26 mouse cellular contexts compared by ENCODE assay signal in the genomic region with DNA sequence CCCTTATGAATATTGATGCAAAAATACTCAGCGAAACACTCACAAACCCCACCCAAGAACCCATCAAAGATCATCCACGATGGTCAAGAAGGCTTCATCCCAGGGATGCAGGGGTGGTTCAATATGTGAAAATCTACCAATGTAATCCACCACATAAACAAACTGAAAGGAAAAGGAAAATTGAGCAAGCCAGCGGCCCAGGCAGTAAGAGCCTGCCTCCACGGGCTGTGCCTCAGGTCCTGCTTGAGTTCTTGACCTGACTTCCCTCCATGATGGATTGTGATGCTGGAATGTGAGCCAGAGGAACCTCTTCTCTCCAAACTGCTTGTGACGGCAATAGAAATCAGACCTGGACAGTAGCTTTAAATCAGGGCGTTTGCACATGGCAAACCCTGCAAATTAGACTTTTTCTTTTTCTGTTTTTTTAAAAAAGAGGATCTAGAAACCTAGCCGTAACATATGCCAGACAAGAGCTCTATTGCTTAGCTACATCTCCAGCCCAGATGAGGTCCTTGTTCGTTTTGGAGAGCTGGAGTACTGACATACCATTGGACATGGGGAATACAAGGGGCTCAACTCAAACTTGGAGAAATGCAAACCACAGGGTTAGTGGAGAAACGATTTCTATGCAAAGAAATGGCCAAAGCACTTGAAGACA. TPM values are rescaled to one million over a fixed set of nuclear protein-coding genes. Genes with fewer than 3 reads are reported as not detected.
"Had no signal": no experiment of that assay in that cellular context is flagged by ENCODE, and none has a peak within 500 bp of the region (broad histone marks: within the 10 kb centered on the region; RNA-seq: fewer than 3 reads in every experiment).

No protein-coding gene starts in this region.

- ATAC-seq: midbrain, embryonic 13.5 days; midbrain, embryonic 15.5 days had no signal

- H3K4me3 ChIP-seq: midbrain, embryonic 10.5 days; midbrain, embryonic 13.5 days; midbrain, embryonic 15.5 days; neural tube, embryonic 12.5 days had no signal

- H3K27ac ChIP-seq: midbrain, embryonic 10.5 days; midbrain, embryonic 13.5 days; midbrain, embryonic 15.5 days; neural tube, embryonic 12.5 days had no signal

- H3K9ac ChIP-seq: lung, embryonic 14.5 days; midbrain, embryonic 13.5 days; midbrain, embryonic 15.5 days; neural tube, embryonic 12.5 days had no signal

- H3K27me3 ChIP-seq: midbrain, embryonic 13.5 days; midbrain, embryonic 15.5 days; neural tube, embryonic 12.5 days had no signal

- DNase-seq: lung, adult 18-20 months; lung, embryonic 14.5 days; lung, postnatal 10 days; lung, postnatal 4 days; retina, postnatal 1 day; right cerebral cortex, adult 18-20 months; right cerebral cortex, postnatal 25 days; right cerebral cortex, postnatal 4 days; spleen, adult 18-20 months; thymus, adult 18-20 months; thymus, postnatal 25 days; thymus, postnatal 4 days had no signal

- H3K36me3 ChIP-seq: midbrain, embryonic 10.5 days; midbrain, embryonic 13.5 days; midbrain, embryonic 15.5 days; neural tube, embryonic 12.5 days had no signal

- H3K9me3 ChIP-seq: midbrain, embryonic 13.5 days; midbrain, embryonic 15.5 days had no signal

- H3K4me1 ChIP-seq: midbrain, embryonic 10.5 days; neural tube, embryonic 12.5 days had no signal

- H3K4me2 ChIP-seq: lung, embryonic 14.5 days; midbrain, embryonic 13.5 days; midbrain, embryonic 15.5 days; neural tube, embryonic 12.5 days had no signal

RNA-seq across cellular contexts. Expression of gene Tex50, which starts 31.3 kb away (rescaled TPM):
- total RNA-seq: megakaryocyte-erythroid progenitor cell, adult 5-6 weeks; midbrain, postnatal 0 days; neutrophil, adult 5-6 weeks had no signal
- polyA plus RNA-seq: liver, embryonic 16.5 days; lung, embryonic 14.5 days; small intestine, adult 2 months; stomach, embryonic 14.5 days; stomach, embryonic 16.5 days; thymus, postnatal 0 days; urinary bladder, adult 2 months had no signal

RNA-seq across cellular contexts. Expression of gene Ankrd45, which starts 47.9 kb away (rescaled TPM):
- total RNA-seq: megakaryocyte-erythroid progenitor cell, adult 5-6 weeks; monocyte, adult 5-6 weeks; neutrophil, adult 5-6 weeks had no signal
- polyA plus RNA-seq: liver, embryonic 16.5 days; small intestine, adult 2 months had no signal
